Mouse (Mus musculus) liver, postnatal 0 days (tissue): ENCODE data around the gene Gm9837.
A peak's percentile ranks its signal among the peaks of the same experiment; 100 is the strongest.

Experiments
- CTCF ChIP-seq: sonication (generic); IDR thresholded peaks from 2 replicates; pipeline ENCODE4 v1.5.1; 2016; ENCODE audit warnings: antibody characterized with exemption, low read depth
- EP300 ChIP-seq: IDR thresholded peaks from 2 replicates; pipeline ENCODE4 v1.6.1; 2016; ENCODE audit warnings: antibody characterized with exemption, low read depth, mild to moderate bottlenecking

GRCm38 (mm10) chr11:53431347-53432056 is 38.8 kb downstream of the Gm9837 start:
- TF ChIP-seq CTCF (no peak), EP300 (peak; percentile 66)
